Mouse (Mus musculus) lung, postnatal 0 days (tissue): ENCODE results near the gene Fam78b.

Experiments used
- CTCF ChIP-seq: IDR thresholded peaks from 2 replicates; pipeline ENCODE4 v1.5.1; 2016; ENCODE audit warnings: antibody characterized with exemption, mild to moderate bottlenecking
- EP300 ChIP-seq: IDR thresholded peaks from 2 replicates; pipeline ENCODE4 v1.6.1; 2016; ENCODE audit warnings: antibody characterized with exemption, mild to moderate bottlenecking, control low read depth

DNA sequence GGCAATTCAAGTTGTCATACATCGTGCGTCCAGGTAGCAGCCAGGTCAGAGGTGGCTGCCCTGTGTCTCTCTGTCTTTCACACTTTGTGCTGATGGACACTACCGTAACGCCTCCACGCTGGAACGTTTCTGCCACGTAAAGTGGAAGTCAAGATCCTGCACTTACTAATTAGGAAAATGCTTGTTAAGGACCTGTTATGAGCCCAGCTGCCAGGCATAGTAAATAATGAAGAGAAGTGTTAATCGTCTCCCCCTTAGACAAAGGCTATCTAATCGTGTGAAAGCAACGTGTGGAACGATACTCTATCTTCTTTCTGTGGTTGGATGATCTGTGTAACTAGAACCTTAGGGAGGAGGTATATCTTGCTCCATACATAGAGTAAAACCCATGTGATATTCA, 22.6 kb downstream of the Fam78b start:
- TF ChIP-seq EP300 (no peak), CTCF (no peak)
